Mouse (Mus musculus): Measurements from ENCODE around the gene Fam92b. TPM values are rescaled to one million over a fixed set of nuclear protein-coding genes. Genes with fewer than 3 reads are reported as not detected.

The Fam92b gene
- total RNA-seq, 2 experiments from 2014 or later, result not detected

GRCm38 (mm10) chr8:120163376-120163775, 13.9 kb downstream of the Fam92b start:
- intact Hi-C loops (cut with DNase I), result no loop called here
- no peak for DNase-seq (ENCODE audit: low spot score)

- intact Hi-C loops (cut with DNase I), result no loop called here
- no peak for DNase-seq (ENCODE audit: low spot score)
These were observed 14.9 kb downstream of the Fam92b start for GRCm38 (mm10) chr8:120162404-120162752.

GRCm38 (mm10) chr8:120161658-120162403, 15.4 kb downstream of the Fam92b start:
- intact Hi-C loops (cut with DNase I), result no loop called here
- DNase-seq (ENCODE audit: low spot score), result no peak

GRCm38 (mm10) chr8:120160366-120160765, 16.9 kb downstream of the Fam92b start:
- DNase-seq (ENCODE audit: low spot score), result no peak
- intact Hi-C loops (cut with DNase I), result no loop called here

GRCm38 (mm10) chr8:120152636-120153035, 24.6 kb downstream of the Fam92b start:
- intact Hi-C loops (cut with DNase I), result no loop called here
- no peak for DNase-seq (ENCODE audit: low spot score)

- no peak for DNase-seq (ENCODE audit: low spot score)
- intact Hi-C loops (cut with DNase I), result no loop called here
These were observed 26.1 kb downstream of the Fam92b start for GRCm38 (mm10) chr8:120151151-120151550.

- intact Hi-C loops (cut with DNase I), result no loop called here
- no peak for DNase-seq (ENCODE audit: low spot score)
These were observed 27.2 kb downstream of the Fam92b start for GRCm38 (mm10) chr8:120150028-120150427.

- intact Hi-C loops (cut with DNase I), result no loop called here
- DNase-seq (ENCODE audit: low spot score), result no peak
These were observed 31.2 kb downstream of the Fam92b start for GRCm38 (mm10) chr8:120146051-120146450.

GRCm38 (mm10) chr8:120144652-120145301, 32.5 kb downstream of the Fam92b start:
- intact Hi-C loops (cut with DNase I), result no loop called here
- DNase-seq (ENCODE audit: low spot score), result no peak

- DNase-seq (ENCODE audit: low spot score), result no peak
- intact Hi-C loops (cut with DNase I), result no loop called here
These were observed 33.2 kb downstream of the Fam92b start for GRCm38 (mm10) chr8:120143911-120144651.

- intact Hi-C loops (cut with DNase I), result no loop called here
These were observed 36.5 kb downstream of the Fam92b start for GRCm38 (mm10) chr8:120140769-120141168.

GRCm38 (mm10) chr8:120138958-120139357, 38.3 kb downstream of the Fam92b start:
- no peak for DNase-seq (ENCODE audit: low spot score)
- intact Hi-C loops (cut with DNase I), result no loop called here

More at GRCm38 (mm10) chr8:120140769-120141168, 36.5 kb downstream of the Fam92b start:
- no peak for DNase-seq (ENCODE audit: low spot score)

- DNase-seq (ENCODE audit: low spot score), result peak; percentile 38
- intact Hi-C loops (cut with DNase I), result no loop called here
These were observed 40.6 kb downstream of the Fam92b start for GRCm38 (mm10) chr8:120136618-120137017.

- DNase-seq (ENCODE audit: low spot score), result no peak
- intact Hi-C loops (cut with DNase I), result no loop called here
These were observed 41.6 kb downstream of the Fam92b start for GRCm38 (mm10) chr8:120135687-120136086.

- no peak for DNase-seq (ENCODE audit: low spot score)
- intact Hi-C loops (cut with DNase I), result no loop called here
These were observed 44.1 kb downstream of the Fam92b start for GRCm38 (mm10) chr8:120133169-120133568.

- DNase-seq (ENCODE audit: low spot score), result no peak
- intact Hi-C loops (cut with DNase I), result no loop called here
These were observed 46.1 kb downstream of the Fam92b start for GRCm38 (mm10) chr8:120131158-120131557.

- intact Hi-C loops (cut with DNase I), result no loop called here
- DNase-seq (ENCODE audit: low spot score), result no peak
These were observed 47.7 kb downstream of the Fam92b start for GRCm38 (mm10) chr8:120129547-120129946.

GRCm38 (mm10) chr8:120126357-120127161, 50.7 kb downstream of the Fam92b start:
- intact Hi-C loops (cut with DNase I), result no loop called here
- no peak for DNase-seq (ENCODE audit: low spot score)

GRCm38 (mm10) chr8:120124836-120125389, 52.4 kb downstream of the Fam92b start:
- intact Hi-C loops (cut with DNase I), result no loop called here
- no peak for DNase-seq (ENCODE audit: low spot score)

GRCm38 (mm10) chr8:120124261-120124660, 53.0 kb downstream of the Fam92b start:
- intact Hi-C loops (cut with DNase I), result no loop called here
- DNase-seq (ENCODE audit: low spot score), result no peak

Measured in heart, postnatal 25 days (tissue).